Mouse (Mus musculus) hindbrain, embryonic 13.5 days (tissue): ENCODE measurements around the gene Gpc6. TPM values are rescaled to one million over a fixed set of nuclear protein-coding genes. Genes with fewer than 3 reads are reported as not detected.

Source experiments
- ATAC-seq: fragments of 200-750 bp; cut with Nextera tagmentation; 2 replicates; pipeline ENCODE4 v1.8.0; 2017; ENCODE audit warnings: moderate TSS enrichment; ENCODE audit not compliant: low FRiP score
- H3K27ac ChIP-seq: fragments of 300-500 bp; sonication (generic); 2 replicates; pipeline ENCODE4 v1.5.1; 2015; ENCODE audit warnings: inconsistent platforms, mild to moderate bottlenecking, moderate library complexity
- H3K27me3 ChIP-seq: fragments of 300-500 bp; sonication (generic); 2 replicates; pipeline ENCODE4 v1.6.1; 2015; ENCODE audit warnings: mild to moderate bottlenecking, inconsistent platforms
- H3K36me3 ChIP-seq: fragments of 300-500 bp; sonication (generic); 2 replicates; pipeline ENCODE4 v1.6.1; 2015; ENCODE audit warnings: mild to moderate bottlenecking, inconsistent platforms
- H3K4me1 ChIP-seq: fragments of 300-500 bp; sonication (generic); replicated peaks from 2 replicates; pipeline ENCODE4 v1.6.1; 2015; ENCODE audit warnings: inconsistent platforms
- H3K4me2 ChIP-seq: fragments of 300-500 bp; sonication (generic); 2 replicates; pipeline ENCODE4 v1.6.1; 2015; ENCODE audit warnings: inconsistent platforms, mild to moderate bottlenecking, moderate library complexity
- H3K4me3 ChIP-seq: fragments of 300-500 bp; sonication (generic); 2 replicates; pipeline ENCODE4 v1.5.1; 2015; ENCODE audit warnings: mild to moderate bottlenecking, inconsistent platforms
- H3K9ac ChIP-seq: fragments of 300-500 bp; sonication (generic); 2 replicates; pipeline ENCODE4 v1.6.1; 2015; ENCODE audit warnings: mild to moderate bottlenecking, inconsistent platforms
- H3K9me3 ChIP-seq: fragments of 300-500 bp; sonication (generic); 2 replicates; pipeline ENCODE4 v1.6.1; 2016; ENCODE audit warnings: inconsistent platforms
- WGBS: fragments of 180-500 bp; shearing (Covaris S2); methylation state at CpG from one replicate; pipeline ENCODE4 v1.1.7; 2015; 5-methylcytosine and 5-hydroxymethylcytosine counted together
- polyA plus RNA-seq: library from polyadenylated mRNA; unstranded; fragments of >200 nt; fragmentation: Nextera tagmentation; extraction: Ambion mirVana; gene quantifications from 2 replicates; pipeline ENCODE4 v1.2.1, GENCODE M21; 2015

Gpc6 gene
- 20.8 and 21.6 TPM in 2 replicates for polyA plus RNA-seq

DNA sequence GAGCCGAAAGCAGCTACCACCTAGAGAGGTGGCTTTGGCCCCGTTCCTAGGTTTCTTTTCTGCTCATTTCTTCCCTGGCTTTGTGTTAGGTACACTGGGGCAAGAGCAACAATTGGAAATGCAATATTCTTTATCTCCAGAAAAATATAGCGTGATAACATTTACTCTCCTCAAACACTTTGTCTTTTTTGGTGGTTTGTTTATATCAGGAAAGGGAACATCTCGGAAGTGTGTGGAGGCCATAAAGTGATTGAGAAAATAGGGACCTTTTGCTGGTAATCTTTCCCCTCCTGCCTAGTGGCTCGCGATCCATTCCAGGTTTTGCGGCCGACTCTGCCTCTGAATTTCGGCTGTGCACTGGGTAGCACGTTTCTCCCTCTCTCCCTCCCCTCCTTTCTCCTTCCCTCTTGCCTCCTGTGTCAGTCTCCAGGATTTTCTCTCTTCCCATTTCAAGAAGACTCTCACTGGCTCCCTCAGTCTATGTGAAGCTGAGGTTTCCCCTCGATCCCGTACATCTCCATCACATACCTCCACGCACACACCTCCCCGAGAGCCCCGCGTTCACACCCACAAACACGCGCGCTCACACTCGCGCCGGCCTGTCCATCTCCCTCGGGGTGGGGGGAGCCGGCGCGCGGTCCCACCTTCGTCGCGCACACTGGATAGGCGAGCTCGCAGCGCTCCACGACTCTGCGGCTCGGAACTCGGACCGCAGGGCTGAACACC lies at the start of gene Gpc6:
Gpc6 (plus strand) TSS at position 440 of the 726 bp plus-strand sequence.
- Histone ChIP-seq H3K4me2 (peak within 1 kb of the TSS; percentile 88), H3K4me1 (peaks cover 20% of the 10 kb centered on the region), H3K27me3 (0 out of 2 replicates have a peak, but pooled peaks cover 5% of the 10 kb centered on the region), H3K36me3 (no peaks in the 10 kb centered on the region), H3K9me3 (no peaks in the 10 kb centered on the region), H3K4me3 (peak within 1 kb of the TSS; percentile 84), H3K9ac (peak within 1 kb of the TSS; percentile 87), H3K27ac (peak within 1 kb of the TSS; percentile 92)
- peak; percentile 82 for ATAC-seq
- WGBS = under 1% methylated on average over 38 of the region's 38 CpGs

GRCm38 (mm10) chr14:116882480-116883044 lies 42.6 kb upstream of the Gpc6 start:
- WGBS = 35% methylated on average over 7 of the region's 7 CpGs
- Histone ChIP-seq H3K36me3 (no peaks in the 10 kb centered on the region), H3K9me3 (no peaks in the 10 kb centered on the region), H3K4me2 (peak overlapping the region; percentile 33; the same call in 1 of the 2 replicates), H3K27ac (no peak overlapping the region), H3K4me1 (peaks cover 4% of the 10 kb centered on the region), H3K27me3 (0 out of 2 replicates have a peak, but pooled peaks cover 3% of the 10 kb centered on the region), H3K4me3 (no peak overlapping the region), H3K9ac (no peak overlapping the region)
- no peak for ATAC-seq

DNA sequence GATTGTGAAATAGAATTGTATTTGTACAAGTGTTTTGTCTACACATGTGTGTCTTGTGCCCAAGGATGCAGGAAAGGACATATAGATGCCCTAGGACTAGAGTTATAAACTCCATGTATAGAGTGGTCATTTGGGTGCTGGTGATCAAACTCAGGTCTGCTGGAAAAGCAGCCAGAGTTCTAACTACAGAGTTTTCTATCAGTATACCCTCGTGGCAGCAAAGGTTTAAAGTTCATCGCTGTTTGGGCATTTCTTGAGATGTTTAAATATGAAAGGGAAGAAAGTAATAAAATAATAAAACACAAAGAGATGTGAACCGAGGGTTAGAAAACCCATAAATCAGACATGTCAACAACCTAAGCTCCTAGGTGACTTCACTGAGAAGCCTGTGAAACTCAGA lies 30.8 kb upstream of the Gpc6 start:
- H3K9me3 ChIP-seq = no peaks in the 10 kb centered on the region
- no peaks in the 10 kb centered on the region for H3K4me1 ChIP-seq
- no peaks in the 10 kb centered on the region for H3K27me3 ChIP-seq
- no peak overlapping the region for H3K4me2 ChIP-seq
- H3K27ac ChIP-seq = no peak overlapping the region
- no peaks in the 10 kb centered on the region for H3K36me3 ChIP-seq
- WGBS = 59% methylated on average over 3 of the region's 3 CpGs
- H3K4me3 ChIP-seq = no peak overlapping the region
- H3K9ac ChIP-seq = no peak overlapping the region
- ATAC-seq = no peak

- H3K9ac ChIP-seq = no peak overlapping the region
- no peaks in the 10 kb centered on the region for H3K9me3 ChIP-seq
- H3K4me1 ChIP-seq = no peaks in the 10 kb centered on the region
- 49% methylated on average over 1 of the region's 1 CpGs for WGBS
- no peak overlapping the region for H3K4me3 ChIP-seq
- no peak overlapping the region for H3K27ac ChIP-seq
- no peaks in the 10 kb centered on the region for H3K27me3 ChIP-seq
- ATAC-seq = no peak
- no peaks in the 10 kb centered on the region for H3K36me3 ChIP-seq
- no peak overlapping the region for H3K4me2 ChIP-seq
Observed at GRCm38 (mm10) chr14:116897971-116898370, 27.1 kb upstream of the Gpc6 start.

DNA sequence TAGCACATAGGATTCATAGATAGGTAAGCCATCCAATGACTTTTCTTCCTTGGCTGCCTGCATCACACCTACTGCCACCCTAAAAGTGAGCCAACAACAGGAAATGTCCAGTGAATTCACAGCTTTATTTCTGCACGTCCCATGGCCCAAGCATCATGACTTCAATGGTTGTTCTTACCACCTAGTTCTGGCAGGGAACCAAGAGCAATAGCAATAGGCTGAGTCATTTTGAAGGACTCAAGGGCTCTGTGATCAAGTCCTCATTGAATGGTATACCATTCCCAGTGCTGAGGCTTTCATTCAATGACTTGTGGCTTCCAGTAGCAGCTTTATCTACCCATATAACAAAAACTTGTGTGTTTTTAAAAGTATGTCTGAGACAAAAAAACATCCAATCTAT lies 13.3 kb upstream of the Gpc6 start:
- no peak for ATAC-seq
- no peak overlapping the region for H3K27ac ChIP-seq
- no peaks in the 10 kb centered on the region for H3K27me3 ChIP-seq
- H3K9me3 ChIP-seq = no peaks in the 10 kb centered on the region
- H3K4me3 ChIP-seq = no peak overlapping the region
- H3K4me1 ChIP-seq = no peaks in the 10 kb centered on the region
- H3K4me2 ChIP-seq = no peak overlapping the region
- H3K36me3 ChIP-seq = no peaks in the 10 kb centered on the region
- no peak overlapping the region for H3K9ac ChIP-seq
- WGBS = 94% methylated on average over 1 of the region's 1 CpGs

DNA sequence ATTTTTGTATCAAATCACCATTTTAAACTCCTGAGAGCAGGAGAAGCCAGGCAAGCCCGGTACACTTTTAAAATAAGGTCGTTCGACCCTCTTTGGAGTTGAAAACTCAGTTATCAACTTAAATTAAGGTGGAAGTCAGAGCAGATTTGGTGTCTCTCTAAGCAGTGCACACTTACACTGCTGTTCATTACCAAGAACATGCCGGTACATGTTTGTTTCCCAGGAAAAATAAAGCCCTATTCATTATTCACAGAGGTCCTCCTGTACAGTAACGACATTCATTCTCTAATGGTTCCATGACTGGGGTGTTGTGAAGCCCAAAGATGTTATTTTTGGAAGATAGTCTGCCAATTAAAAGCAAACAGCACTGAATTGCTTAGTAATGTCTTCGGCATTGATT lies 8.2 kb upstream of the Gpc6 start:
- Histone ChIP-seq H3K9me3 (no peaks in the 10 kb centered on the region), H3K4me1 (no peaks in the 10 kb centered on the region), H3K4me2 (no peak overlapping the region), H3K36me3 (no peaks in the 10 kb centered on the region), H3K9ac (no peak overlapping the region), H3K27me3 (no peaks in the 10 kb centered on the region), H3K4me3 (no peak overlapping the region), H3K27ac (no peak overlapping the region)
- 77% methylated on average over 6 of the region's 6 CpGs for WGBS
- no peak for ATAC-seq

- ATAC-seq = no peak
- Histone ChIP-seq H3K36me3 (no peaks in the 10 kb centered on the region), H3K27me3 (0 out of 2 replicates have a peak, but pooled peaks cover 5% of the 10 kb centered on the region), H3K9ac (no peak overlapping the region), H3K4me3 (no peak overlapping the region), H3K27ac (no peak overlapping the region), H3K4me1 (peaks cover 20% of the 10 kb centered on the region), H3K9me3 (no peaks in the 10 kb centered on the region), H3K4me2 (peak overlapping the region; percentile 88)
- WGBS = 39% methylated on average over 2 of the region's 2 CpGs
Observed at GRCm38 (mm10) chr14:116924266-116924665, 849 bp upstream of the Gpc6 start.

DNA sequence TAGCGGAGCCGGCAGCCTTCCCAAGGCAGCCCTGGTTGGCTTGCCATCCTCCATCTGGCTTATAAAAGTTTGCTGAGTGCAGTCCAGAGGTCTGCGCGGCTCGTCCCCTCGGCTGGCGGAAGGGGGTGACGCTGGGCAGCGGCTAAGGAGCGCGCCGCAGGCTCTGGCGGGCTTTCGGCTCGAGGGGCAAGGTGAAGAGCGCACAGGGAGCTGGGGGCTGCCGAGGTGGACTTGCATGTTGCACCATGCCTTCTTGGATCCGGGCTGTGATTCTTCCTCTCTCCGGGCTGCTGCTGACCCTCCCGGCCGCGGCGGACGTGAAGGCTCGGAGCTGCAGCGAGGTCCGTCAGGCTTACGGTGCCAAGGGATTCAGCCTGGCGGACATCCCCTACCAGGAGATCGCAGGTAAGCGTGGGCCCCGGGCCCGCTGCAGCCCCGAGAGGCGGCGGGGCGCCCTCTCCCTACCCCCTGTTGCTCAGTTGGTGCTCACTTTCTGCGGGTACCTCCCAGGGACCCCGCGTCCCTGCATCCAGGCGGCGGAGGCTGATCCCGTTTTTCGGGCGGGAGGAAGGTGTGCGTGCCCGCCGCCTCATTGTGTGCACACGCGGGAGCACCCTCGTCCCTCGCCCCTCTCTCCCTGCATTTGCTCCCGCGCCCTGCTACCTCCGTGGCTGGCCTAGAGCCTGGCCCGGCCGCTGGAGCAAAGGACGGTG lies 732 bp downstream of the Gpc6 start:
- H3K4me1 ChIP-seq = peaks cover 20% of the 10 kb centered on the region
- peak overlapping the region; percentile 88 for H3K4me2 ChIP-seq
- peak overlapping the region; percentile 84 for H3K4me3 ChIP-seq
- H3K27me3 ChIP-seq = 0 out of 2 replicates have a peak, but pooled peaks cover 5% of the 10 kb centered on the region
- peak; percentile 37 for ATAC-seq
- peak overlapping the region; percentile 87 for H3K9ac ChIP-seq
- peak overlapping the region; percentile 92 for H3K27ac ChIP-seq
- H3K36me3 ChIP-seq = no peaks in the 10 kb centered on the region
- no peaks in the 10 kb centered on the region for H3K9me3 ChIP-seq
- under 1% methylated on average over 56 of the region's 58 CpGs for WGBS

DNA sequence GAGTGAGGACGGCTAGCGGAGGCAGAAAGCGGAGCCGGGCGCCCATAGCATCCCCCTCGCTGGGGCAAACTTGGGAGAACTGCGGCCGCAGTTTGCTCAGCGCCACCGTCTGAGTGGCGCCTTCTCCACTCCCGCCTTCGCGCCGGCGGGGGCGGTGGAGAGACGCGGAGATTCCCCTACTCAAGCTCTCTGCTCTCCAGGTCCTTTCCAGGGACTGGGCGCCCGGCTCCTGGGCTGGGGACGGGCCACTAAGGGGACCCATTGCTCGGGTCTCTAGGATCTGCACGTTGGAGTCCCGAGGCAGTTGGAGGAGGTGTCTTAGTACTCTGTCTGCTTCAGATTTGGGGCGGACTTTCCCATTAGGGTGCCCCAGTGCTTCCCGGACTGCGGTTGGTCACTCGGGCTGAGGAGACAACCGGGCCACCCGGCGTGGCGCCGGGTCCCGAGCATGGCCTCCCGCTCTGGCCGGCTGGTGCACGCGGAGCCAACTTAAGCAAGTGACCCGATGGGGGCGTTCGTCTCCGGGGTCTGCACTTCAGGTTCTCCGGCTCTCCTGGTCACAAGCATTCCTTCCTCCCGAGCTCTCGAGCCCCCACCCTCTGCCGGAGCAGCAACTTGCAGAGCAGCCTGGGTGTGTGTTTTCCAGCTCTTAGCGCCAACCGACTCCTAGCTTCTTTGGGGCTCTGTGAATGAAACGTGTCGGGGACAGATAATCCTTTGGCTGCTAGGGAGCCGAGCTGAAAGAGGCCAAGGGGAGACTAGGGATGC lies 1.5 kb downstream of the Gpc6 start:
- peaks cover 20% of the 10 kb centered on the region for H3K4me1 ChIP-seq
- ATAC-seq = peak; percentile 89
- H3K9me3 ChIP-seq = no peaks in the 10 kb centered on the region
- H3K27me3 ChIP-seq = 0 out of 2 replicates have a peak, but pooled peaks cover 5% of the 10 kb centered on the region
- H3K9ac ChIP-seq = peak overlapping the region; percentile 87
- WGBS = under 1% methylated on average over 46 of the region's 52 CpGs
- H3K36me3 ChIP-seq = no peaks in the 10 kb centered on the region
- peak overlapping the region; percentile 88 for H3K4me2 ChIP-seq
- H3K4me3 ChIP-seq = peak overlapping the region; percentile 84
- H3K27ac ChIP-seq = peak overlapping the region; percentile 92

DNA sequence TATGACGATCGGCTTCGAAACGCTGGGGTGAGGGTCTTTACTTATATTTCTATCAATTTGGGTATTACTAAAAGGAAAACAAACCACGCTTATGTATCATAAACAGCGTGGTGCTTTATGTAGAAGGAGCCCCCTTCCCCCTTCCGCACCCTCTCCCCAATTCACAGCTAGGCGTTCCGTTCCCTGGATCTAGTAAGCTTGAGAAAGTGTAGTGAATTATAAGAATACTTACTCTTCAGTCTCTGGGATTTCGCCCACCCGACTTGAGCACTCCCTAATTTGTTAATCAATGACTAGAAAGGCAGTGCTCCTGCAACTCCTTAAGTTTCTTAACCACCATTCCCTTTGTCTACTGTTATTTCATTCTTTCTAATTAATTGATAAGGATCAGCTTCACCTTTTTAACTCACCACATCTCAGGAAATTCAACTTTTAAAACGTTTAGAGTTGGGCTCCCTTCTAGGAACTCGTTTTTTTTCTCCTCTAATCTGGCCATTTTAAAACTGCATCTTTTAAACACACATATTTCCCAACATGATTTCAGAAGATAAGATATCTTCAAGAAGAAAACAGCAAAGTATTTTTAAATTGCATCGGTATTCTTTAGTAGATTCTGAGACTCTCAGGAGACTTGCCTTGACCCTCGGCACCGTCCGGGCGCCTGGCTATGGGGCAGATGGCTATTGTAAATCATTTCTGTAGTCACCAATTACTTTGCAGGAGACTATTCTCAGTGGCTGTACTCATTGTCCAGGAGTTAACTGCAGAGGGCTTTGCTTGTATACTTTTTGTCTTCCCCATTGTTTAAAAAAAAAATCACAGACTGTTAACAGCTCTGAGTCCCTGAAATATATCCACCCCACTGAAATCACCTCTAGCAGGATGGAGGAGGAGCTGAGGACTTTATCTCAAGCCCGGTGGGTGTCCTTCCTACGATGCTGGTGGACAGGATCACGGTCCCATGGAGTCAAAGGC lies 2.5 kb downstream of the Gpc6 start:
- Histone ChIP-seq H3K9ac (peak overlapping the region; percentile 87), H3K4me1 (peaks cover 20% of the 10 kb centered on the region), H3K27ac (peak overlapping the region; percentile 92), H3K27me3 (0 out of 2 replicates have a peak, but pooled peaks cover 5% of the 10 kb centered on the region), H3K4me2 (peak overlapping the region; percentile 88), H3K36me3 (no peaks in the 10 kb centered on the region), H3K9me3 (no peaks in the 10 kb centered on the region), H3K4me3 (peak overlapping the region; percentile 84)
- under 1% methylated on average over 21 of the region's 21 CpGs for WGBS
- no peak for ATAC-seq

DNA sequence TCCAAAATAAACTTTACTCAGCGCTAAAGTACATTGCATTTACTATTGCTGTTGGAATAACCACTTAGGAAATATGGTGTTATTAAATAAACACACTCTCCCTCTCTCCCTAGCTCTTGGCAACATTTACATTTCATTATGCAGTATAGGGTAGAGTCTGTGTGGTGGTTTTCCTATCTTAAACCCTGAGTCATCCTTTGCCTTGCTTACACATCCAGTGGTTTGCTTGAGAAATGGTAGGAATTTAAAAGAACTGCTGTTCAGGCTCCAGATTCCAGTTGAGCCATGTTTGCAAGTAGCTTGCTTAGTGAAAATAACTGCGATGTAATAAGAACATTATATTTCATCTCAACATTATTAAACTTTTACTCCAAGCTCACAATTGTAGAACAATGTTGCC lies 3.3 kb downstream of the Gpc6 start:
- WGBS = 65% methylated on average over 2 of the region's 2 CpGs
- ATAC-seq = no peak
- Histone ChIP-seq H3K4me2 (peak overlapping the region; percentile 88), H3K27me3 (0 out of 2 replicates have a peak, but pooled peaks cover 5% of the 10 kb centered on the region), H3K4me3 (peak overlapping the region; percentile 84), H3K36me3 (no peaks in the 10 kb centered on the region), H3K9me3 (no peaks in the 10 kb centered on the region), H3K4me1 (peaks cover 20% of the 10 kb centered on the region), H3K27ac (peak overlapping the region; percentile 23; the same call in 1 of the 2 replicates), H3K9ac (peak overlapping the region; percentile 49)
